Mouse (Mus musculus): Measurements from ENCODE around the gene Folr1.

The Folr1 gene

GRCm38 (mm10) chr7:101870629-101871028, at the start of gene Folr1:
Folr1 (minus strand) TSS chr7:101870788.
- no peak for DNase-seq

DNA sequence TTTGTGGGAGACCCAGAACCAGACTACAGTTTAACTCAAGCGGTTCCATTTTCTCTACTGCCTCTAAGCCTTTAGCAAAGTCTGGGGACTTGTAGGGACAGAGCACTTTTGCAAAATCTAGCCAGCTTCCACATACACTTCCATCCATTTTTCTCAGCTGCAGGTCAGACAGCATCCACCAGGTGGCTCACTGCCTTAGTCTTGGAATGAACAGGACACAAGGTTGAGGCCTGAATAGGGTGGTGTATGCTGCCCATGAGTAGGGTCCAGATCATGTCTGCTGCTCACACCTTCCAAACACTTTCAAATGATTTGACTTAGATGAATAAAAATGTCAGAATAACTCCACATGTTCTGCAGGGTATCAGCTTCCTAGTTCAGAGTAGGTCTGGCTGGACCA, 47.5 kb upstream of the Folr1 start:
- peak; percentile 81 to 83 for DNase-seq

DNA sequence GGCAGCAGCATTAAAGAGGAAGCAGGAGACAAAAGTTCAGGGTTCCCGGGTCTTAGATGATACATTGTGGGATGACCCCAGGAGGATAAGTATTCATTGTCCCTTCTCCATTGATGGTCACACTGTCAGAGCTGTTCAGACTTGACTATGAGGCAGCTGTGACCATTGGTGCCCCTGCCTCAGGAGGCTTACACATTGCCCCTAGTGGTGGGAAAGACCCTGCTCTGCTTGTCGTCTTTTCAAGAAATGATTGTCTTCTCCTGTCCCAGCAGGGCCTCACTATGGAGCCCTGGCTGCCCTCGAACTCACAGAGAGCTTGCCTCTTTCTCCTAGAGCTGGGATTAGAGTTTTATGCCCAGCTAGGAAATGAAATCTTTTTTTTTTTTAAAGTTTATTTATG, 41.4 kb upstream of the Folr1 start:
- DNase-seq = no peak

- DNase-seq = no peak
Observed at GRCm38 (mm10) chr7:101910138-101910537, 39.5 kb upstream of the Folr1 start.

GRCm38 (mm10) chr7:101908367-101908766, 37.8 kb upstream of the Folr1 start:
- peak in 1 of 2 experiments; percentile 31 for DNase-seq

DNA sequence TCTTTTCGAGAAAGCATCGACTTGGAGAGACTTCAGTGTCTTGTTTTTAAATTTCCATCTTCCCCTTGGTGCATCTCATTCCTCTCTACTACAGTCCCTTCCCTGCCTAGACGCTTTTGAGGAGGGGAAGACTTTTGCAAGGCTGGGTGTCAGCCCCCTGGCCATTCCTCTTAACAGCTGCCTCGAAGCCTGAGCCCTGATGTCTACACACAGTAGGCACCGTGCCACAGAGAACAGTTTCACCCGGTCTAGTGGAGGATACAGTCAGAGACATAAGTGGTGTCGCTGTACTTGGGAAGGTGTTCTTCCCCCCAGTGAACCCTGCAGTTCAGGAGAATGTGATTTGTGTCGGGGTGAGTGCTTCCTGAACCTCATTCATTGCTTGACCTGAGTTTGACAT, 36.1 kb upstream of the Folr1 start:
- DNase-seq = peak in 1 of 2 experiments; percentile 23

DNA sequence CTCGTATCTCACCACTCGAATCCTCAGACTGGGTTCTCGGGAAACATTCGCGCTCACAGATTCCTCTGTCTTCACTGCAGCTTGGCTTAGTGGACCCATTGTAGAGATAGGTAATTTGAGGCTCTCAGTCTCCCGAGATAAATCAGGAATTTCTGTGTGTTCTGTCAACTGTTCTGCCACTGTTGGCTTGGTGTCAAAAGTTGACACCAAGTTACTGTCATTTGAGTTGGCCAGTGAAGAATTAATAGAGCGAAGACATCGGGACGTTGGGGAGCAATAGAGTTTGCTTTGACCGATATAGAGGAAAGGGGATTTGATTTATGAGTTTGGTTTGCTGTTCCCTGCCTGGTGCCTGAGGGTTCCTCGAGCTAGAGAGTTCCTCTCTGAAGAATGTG, 35.7 kb upstream of the Folr1 start, which contains the start of gene Tomt:
Tomt (minus strand) TSS at position 73 of the 395 bp plus-strand sequence.
- DNase-seq = no peak

DNA sequence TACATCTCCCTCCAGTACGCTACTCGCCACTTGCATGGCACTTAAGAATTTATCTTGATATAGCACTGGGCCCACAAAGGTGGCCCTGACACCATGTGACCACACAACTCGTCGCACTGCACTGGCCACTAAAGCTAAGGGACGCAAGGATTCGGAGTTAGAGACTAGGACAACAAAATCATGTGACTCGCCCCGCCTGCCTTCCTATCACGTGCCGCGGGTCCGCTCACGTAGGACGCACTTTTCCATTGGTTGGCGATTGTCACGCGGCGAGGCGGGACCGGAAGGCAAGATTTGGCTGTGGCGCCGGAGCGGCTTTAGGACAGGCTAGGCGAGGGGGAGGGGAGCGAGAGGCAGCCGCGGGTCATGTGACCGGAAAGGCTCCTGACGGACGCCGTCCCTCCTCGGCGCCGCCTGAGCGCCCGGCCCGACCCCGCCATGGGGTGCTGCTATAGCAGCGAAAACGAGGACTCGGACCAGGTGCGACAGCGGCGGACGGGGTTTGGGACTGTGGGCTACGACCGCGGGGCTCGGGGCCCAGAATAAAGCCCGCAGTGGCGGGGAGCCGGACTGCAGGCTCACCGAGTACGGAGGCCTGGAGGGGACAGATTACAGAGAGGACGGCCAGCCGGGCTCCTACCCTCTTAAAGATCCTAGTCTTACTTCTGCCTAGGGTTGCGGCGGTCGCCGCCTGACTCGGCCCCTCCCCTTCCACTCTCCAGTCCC, 35.1 kb upstream of the Folr1 start, which contains the start of gene Lamtor1:
Lamtor1 (plus strand) TSS at position 344 of the 726 bp plus-strand sequence.
- peak; percentile 99 to 100 for DNase-seq

GRCm38 (mm10) chr7:101902846-101903245, 32.3 kb upstream of the Folr1 start:
- no peak for DNase-seq

GRCm38 (mm10) chr7:101901969-101902368, 31.4 kb upstream of the Folr1 start:
- no peak for DNase-seq

GRCm38 (mm10) chr7:101900331-101901097, 29.9 kb upstream of the Folr1 start:
- no peak for DNase-seq

GRCm38 (mm10) chr7:101896104-101897066, 25.8 kb upstream of the Folr1 start:
- DNase-seq = peak; percentile 96

DNA sequence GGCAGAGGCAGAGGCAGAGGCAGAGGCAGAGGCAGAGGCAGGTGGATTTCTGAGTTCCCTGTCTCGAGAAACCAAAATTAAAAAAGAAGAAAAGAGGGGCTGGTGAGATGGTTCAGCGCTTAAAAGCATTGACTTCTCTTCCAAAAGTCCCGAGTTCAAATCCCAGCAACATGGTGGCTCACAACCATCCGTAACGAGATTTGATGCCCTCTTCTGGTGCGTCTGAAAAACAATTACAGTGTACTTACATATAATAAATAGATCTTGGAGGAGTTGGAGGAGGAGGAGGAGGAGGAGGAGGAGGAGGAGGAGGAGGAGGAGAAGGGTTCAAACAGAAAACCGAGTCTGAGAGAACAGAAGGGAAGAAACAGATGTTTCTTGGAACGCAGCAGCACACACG, 25.1 kb upstream of the Folr1 start:
- DNase-seq = peak in 1 of 2 experiments; percentile 26

- DNase-seq = no peak
Observed at GRCm38 (mm10) chr7:101888460-101888859, 17.9 kb upstream of the Folr1 start.

DNA sequence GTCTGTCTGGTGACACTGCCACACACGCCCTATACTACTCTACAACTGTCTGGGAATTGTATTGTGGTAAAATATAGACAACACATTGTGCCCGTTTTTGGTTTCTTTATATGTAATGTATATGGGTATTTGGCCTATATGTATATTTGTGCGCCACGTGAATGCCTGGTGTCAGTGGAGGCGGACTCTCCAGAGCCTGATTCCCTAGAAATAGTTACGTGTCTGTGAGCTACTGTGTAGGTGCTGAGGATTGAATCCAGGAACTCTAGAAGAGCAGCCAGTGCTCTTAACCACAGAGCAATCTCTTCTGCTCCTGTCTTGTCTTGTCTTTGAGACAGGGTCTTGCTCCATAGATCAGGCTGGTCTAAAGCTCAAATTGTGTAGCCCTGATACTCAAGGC, 15.7 kb upstream of the Folr1 start:
- no peak for DNase-seq

DNA sequence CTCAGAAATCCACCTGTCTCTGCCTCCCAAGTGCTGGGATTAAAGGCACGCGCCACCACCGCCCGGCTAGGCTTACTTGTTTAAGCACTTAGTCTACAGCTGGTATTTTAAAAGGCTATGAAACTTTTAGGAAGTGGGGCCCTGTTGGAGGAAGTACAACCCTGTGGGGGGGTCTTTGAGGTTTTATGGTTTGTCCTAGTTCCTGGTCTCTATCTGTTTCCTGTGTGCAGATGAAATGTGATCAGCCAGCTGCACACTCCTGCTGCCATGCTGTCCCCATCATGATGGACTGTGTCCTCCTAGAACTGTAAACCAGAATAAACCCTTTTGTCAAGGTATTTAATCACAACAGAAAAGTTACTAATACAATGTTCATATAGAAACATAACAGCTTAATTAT, 13.6 kb upstream of the Folr1 start:
- DNase-seq = no peak

DNA sequence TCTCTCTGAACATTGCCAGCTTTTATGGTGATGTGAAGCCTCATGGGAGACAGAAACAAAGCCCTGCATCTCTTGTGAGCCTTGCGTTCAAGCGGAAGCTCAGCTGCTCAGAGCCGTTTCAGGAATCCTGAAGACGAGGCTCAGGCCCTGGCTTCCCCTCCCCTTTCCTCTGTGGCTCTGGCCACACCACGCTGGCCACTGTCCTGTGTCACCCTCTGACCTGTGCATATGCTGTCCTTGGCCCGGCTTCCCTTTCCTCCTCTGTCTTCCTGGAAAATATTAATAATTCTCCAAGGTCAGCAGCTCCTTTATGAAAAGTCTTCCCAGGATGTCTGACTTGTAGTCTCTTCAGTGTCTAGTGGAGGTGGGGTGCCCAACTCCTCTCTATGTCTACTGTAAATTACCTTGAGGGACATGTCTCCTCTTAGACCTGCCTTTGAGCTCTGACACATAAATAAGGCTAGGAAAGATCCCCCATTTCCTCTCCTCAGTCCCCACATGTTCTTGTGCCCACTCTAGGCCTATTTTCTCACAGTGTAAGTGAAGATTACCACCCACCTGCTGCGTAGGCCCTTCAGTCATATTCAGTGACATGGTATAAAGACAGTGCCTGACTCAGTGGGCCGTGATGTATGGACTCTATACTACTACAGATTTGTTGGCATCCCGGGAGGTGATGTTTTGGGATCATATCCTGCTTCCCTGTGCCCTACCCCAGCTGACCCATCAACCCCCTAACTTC, 12.0 kb upstream of the Folr1 start:
- no peak for DNase-seq

DNA sequence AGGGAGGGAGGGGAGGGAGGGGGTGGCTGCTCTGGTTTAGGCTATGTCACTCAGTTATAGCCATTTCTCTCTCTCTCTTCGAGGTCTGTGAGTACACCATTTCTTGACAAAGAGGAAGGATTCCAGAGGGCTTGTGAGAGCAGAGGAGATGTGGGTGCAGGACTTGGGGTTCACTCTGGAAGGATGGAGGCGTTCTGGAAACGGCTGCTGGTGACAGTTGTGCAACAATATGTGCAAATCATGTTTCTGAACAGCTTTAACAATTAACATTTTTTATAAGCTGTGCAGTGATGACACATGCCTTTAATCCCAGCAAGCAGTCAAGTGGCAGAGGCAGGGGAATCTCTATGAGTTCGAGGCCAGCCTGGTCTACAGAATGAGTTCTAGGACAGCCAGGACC, 10.3 kb upstream of the Folr1 start:
- DNase-seq = no peak

- DNase-seq = no peak
Observed at GRCm38 (mm10) chr7:101875978-101876377, 5.4 kb upstream of the Folr1 start.

DNA sequence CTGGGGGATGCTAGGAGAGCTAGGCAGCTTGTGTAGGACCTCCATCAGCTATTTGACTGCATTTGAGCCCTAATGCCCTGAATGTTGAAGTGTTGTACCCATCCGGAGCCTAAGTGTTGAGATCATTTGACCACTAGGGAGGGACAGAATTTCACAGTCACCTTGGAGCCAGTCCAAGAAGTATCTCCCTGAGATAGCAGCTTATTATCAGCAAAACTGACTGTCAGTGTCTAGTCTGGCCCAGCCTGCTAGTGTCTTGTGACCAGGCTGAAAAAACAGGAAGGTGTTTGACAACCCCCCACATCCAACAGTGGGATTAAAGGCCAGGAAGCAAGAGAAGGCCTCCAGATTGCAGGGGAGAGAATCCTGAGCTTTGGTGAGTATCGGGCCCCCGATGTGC, 708 bp upstream of the Folr1 start:
- no peak for DNase-seq

GRCm38 (mm10) chr7:101869163-101869500, 1.5 kb downstream of the Folr1 start:
- no peak for DNase-seq
